Mouse (Mus musculus) thymus, adult 2 months (tissue): ENCODE results near the gene Tubb3. TPM values are rescaled to one million over a fixed set of nuclear protein-coding genes. Genes with fewer than 3 reads are reported as not detected.

Source experiments
- DNase-seq: peaks from one replicate; pipeline ENCODE4 v3.0.0; 2021
- H3K27ac ChIP-seq: fragments of 200-500 bp; 2 replicates; pipeline ENCODE4 v1.5.1; 2012; ENCODE audit warnings: low read length, control low read depth; ENCODE audit not compliant: control insufficient read depth, insufficient read depth
- H3K27me3 ChIP-seq: fragments of 200-500 bp; 2 replicates; pipeline ENCODE4 v1.6.1; 2012; ENCODE audit warnings: mild to moderate bottlenecking, low read length, moderate library complexity, mixed read lengths; ENCODE audit not compliant: control insufficient read depth, insufficient read depth
- H3K36me3 ChIP-seq: fragments of 200-500 bp; 2 replicates; pipeline ENCODE4 v1.6.1; 2012; ENCODE audit warnings: mild to moderate bottlenecking, low read length, moderate library complexity; ENCODE audit not compliant: control insufficient read depth, insufficient read depth
- H3K4me1 ChIP-seq: fragments of 200-500 bp; replicated peaks from 2 replicates; pipeline ENCODE4 v1.6.1; 2012; ENCODE audit warnings: low read length; ENCODE audit not compliant: control insufficient read depth, insufficient read depth
- H3K4me3 ChIP-seq: fragments of 200-500 bp; 2 replicates; pipeline ENCODE4 v1.5.1; 2012; ENCODE audit warnings: mild to moderate bottlenecking, low read length, control low read depth, moderate library complexity; ENCODE audit not compliant: control insufficient read depth, insufficient read depth
- CTCF ChIP-seq: fragments of 200-500 bp; IDR thresholded peaks from 2 replicates; pipeline ENCODE4 v1.5.1; 2012; ENCODE audit warnings: mild to moderate bottlenecking, control low read depth, low read length, moderate library complexity, borderline replicate concordance; ENCODE audit not compliant: control insufficient read depth, poor library complexity, insufficient read depth; ENCODE audit errors: extremely low read depth
- POLR2A ChIP-seq: fragments of 200-500 bp; IDR thresholded peaks from 2 replicates; pipeline ENCODE4 v1.6.1; 2012; ENCODE audit warnings: mild to moderate bottlenecking, low read length, control low read depth, moderate library complexity; ENCODE audit not compliant: control insufficient read depth, poor library complexity, insufficient read depth; ENCODE audit errors: extremely low read depth
- WGBS: fragments of 180-500 bp; shearing (Covaris S2); methylation state at CpG from one replicate; pipeline ENCODE4 v1.1.7; 2018; 5-methylcytosine and 5-hydroxymethylcytosine counted together
- polyA plus RNA-seq: library from polyadenylated mRNA; depleted of rRNA; stranded (reverse); fragments of >200 nt; gene quantifications from 2 replicates; pipeline ENCODE4 v1.2.3, GENCODE M21; 2012; rRNA removed

Tubb3 gene
- 19.4 and 31.5 TPM in 2 replicates for polyA plus RNA-seq

DNA sequence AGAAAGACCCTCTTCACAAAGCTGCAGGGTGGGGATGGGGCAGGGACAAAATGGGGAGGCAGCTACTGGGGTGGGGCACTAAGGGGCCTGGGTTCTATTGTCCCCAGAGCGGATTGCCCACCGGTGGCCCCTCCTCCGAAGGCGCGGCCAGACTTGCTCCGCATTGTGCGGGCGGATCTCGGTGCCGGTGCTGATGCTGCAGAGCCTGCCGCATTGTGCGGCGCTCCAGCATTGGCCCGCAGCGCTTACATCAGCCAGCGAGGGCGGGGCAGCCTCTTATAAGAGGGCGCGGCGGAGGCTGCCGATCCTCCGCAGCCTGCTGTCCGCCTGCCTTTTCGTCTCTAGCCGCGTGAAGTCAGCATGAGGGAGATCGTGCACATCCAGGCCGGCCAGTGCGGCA lies at the start of gene Tubb3:
Gene Tubb3 (plus strand): TSS at position 179 of the 400 bp plus-strand sequence.
- Histone ChIP-seq H3K4me3 (peak within 1 kb of the TSS; percentile 53), H3K27me3 (peaks cover 3% of the 10 kb centered on the region; the same call in 1 of the 2 replicates)
- no peak for DNase-seq

GRCm38 (mm10) chr8:123373403-123374238 lies 37.6 kb upstream of the Tubb3 start, which contains the start of gene Tcf25:
Gene Tcf25 (plus strand): TSS chr8:123373753.
- DNase-seq = peak; percentile 94
- Histone ChIP-seq H3K27me3 (no peaks in the 10 kb centered on the region), H3K4me1 (peaks cover 8% of the 10 kb centered on the region; the same call in 1 of the 2 replicates), H3K36me3 (no peaks in the 10 kb centered on the region), H3K4me3 (peak within 1 kb of the TSS; percentile 68), H3K27ac (peak within 1 kb of the TSS; percentile 62)
- TF ChIP-seq CTCF = peak; percentile 83
- peak; percentile 82 for TF ChIP-seq POLR2A
- under 1% methylated on average over 75 of the region's 75 CpGs for WGBS

More for the DNA sequence above, at the start of gene Tubb3:
- TF ChIP-seq POLR2A (no peak), CTCF (no peak)
- no peak within 1 kb of the TSS for H3K27ac ChIP-seq
- no peaks in the 10 kb centered on the region for H3K36me3 ChIP-seq
- 1% methylated on average over 29 of the region's 29 CpGs for WGBS
- H3K4me1 ChIP-seq = peaks cover 70% of the 10 kb centered on the region

DNA sequence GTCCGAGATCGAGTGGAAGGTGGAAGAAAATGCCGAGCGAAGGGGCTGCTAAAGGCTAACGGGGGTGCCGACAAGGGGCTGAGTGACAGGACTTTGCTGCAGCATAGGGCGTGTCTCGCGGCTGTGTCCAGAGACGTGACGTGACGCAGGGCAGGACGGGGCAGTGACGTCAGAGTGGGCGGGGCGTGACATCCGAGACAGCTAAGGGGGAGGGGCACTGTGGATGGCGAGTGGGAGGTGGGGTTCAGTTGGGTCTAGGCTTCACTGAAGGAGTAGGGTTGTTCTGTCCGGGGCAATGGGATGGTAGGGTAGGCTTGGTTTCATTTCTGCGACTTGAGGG lies 37.0 kb upstream of the Tubb3 start:
- Histone ChIP-seq H3K4me3 (peak overlapping the region; percentile 68), H3K27me3 (no peaks in the 10 kb centered on the region), H3K4me1 (peaks cover 8% of the 10 kb centered on the region; the same call in 1 of the 2 replicates), H3K36me3 (no peaks in the 10 kb centered on the region), H3K27ac (peak overlapping the region; percentile 45)
- TF ChIP-seq CTCF (no peak), POLR2A (no peak)
- WGBS = under 1% methylated on average over 20 of the region's 20 CpGs
- peak; percentile 94 for DNase-seq

DNA sequence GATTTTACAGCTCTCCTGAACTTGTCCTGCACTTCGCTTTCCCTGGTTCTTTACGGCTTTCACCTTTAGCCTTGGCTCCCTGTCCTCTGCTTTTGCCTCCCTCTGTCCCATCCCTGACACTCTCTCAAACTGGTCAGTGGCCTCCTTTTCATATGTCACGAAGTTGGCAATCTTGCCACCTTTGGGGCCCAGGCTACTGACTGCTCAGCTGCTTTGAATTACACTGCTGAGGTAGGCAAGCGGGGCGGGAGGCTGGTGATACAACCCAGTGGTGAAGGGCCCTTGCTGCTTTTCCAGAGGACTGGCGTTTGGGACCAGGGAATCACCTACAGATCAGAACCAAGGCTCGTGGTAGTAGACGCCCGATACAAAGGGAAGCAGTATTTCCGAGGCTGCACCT lies 35.5 kb upstream of the Tubb3 start:
- Histone ChIP-seq H3K36me3 (no peaks in the 10 kb centered on the region), H3K27ac (no peak overlapping the region), H3K4me1 (peaks cover 8% of the 10 kb centered on the region; the same call in 1 of the 2 replicates), H3K4me3 (no peak overlapping the region), H3K27me3 (no peaks in the 10 kb centered on the region)
- 89% methylated on average over 10 of the region's 10 CpGs for WGBS
- no peak for DNase-seq
- TF ChIP-seq CTCF (no peak), POLR2A (no peak)

- no peaks in the 10 kb centered on the region for H3K27me3 ChIP-seq
- TF ChIP-seq POLR2A (no peak), CTCF (no peak)
- no peaks in the 10 kb centered on the region for H3K36me3 ChIP-seq
- DNase-seq = no peak
- H3K4me3 ChIP-seq = no peak overlapping the region
- H3K27ac ChIP-seq = no peak overlapping the region
- peaks cover 8% of the 10 kb centered on the region; the same call in 1 of the 2 replicates for H3K4me1 ChIP-seq
- 83% methylated on average over 8 of the region's 8 CpGs for WGBS
Measured at GRCm38 (mm10) chr8:123376106-123376505, 35.1 kb upstream of the Tubb3 start.

- peaks cover 38% of the 10 kb centered on the region for H3K36me3 ChIP-seq
- DNase-seq = no peak
- TF ChIP-seq POLR2A (no peak), CTCF (no peak)
- no peaks in the 10 kb centered on the region for H3K4me1 ChIP-seq
- WGBS = 96% methylated on average over 4 of the region's 4 CpGs
- H3K27ac ChIP-seq = no peak overlapping the region
- no peaks in the 10 kb centered on the region for H3K27me3 ChIP-seq
- H3K4me3 ChIP-seq = no peak overlapping the region
Measured at GRCm38 (mm10) chr8:123381711-123382110, 29.5 kb upstream of the Tubb3 start.

DNA sequence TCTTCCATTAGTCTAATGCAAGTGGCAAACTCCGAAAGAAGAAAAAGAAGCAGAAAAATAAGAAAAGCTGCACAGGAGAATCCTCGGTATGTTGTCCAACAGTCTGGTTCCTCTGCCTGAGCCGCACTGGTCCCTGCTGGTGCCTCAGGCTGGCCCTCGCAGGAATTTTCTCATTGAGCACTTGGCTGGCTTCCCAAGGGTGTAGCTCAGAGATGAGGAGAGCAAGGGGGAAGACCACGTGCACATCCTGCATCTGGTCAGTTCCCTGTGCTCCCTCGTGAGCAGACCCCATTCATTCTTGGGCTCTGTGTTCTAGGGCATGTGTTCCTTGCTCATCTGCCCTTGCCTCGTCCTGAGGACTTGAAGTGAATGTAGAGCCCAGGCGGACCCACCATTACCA lies 28.7 kb upstream of the Tubb3 start:
- DNase-seq = no peak

More for the DNA sequence above, 28.7 kb upstream of the Tubb3 start:
- Histone ChIP-seq H3K36me3 (peaks cover 42% of the 10 kb centered on the region), H3K27me3 (no peaks in the 10 kb centered on the region), H3K27ac (no peak overlapping the region), H3K4me3 (no peak overlapping the region), H3K4me1 (no peaks in the 10 kb centered on the region)
- 89% methylated on average over 8 of the region's 8 CpGs for WGBS
- TF ChIP-seq CTCF = no peak
